Mouse (Mus musculus) embryonic facial prominence, embryonic 15.5 days (tissue): Measurements from ENCODE around the gene Ush1g. TPM values are rescaled to one million over a fixed set of nuclear protein-coding genes. Genes with fewer than 3 reads are reported as not detected.
A peak's percentile ranks its signal among the peaks of the same experiment; 100 is the strongest.

Experiments
- ATAC-seq: fragments of 200-750 bp; cut with Nextera tagmentation; 2 replicates; pipeline ENCODE4 v1.8.0; 2017; ENCODE audit warnings: low read depth, moderate TSS enrichment; ENCODE audit not compliant: insufficient number of reproducible peaks, low FRiP score, low TSS enrichment
- H3K27ac ChIP-seq: fragments of 300-500 bp; sonication (generic); replicated peaks from 2 replicates; pipeline ENCODE4 v1.5.1; 2015; ENCODE audit warnings: mild to moderate bottlenecking, inconsistent platforms
- H3K27me3 ChIP-seq: fragments of 300-500 bp; sonication (generic); 2 replicates; pipeline ENCODE4 v1.6.1; 2015; ENCODE audit warnings: inconsistent platforms
- H3K36me3 ChIP-seq: fragments of 300-500 bp; sonication (generic); 2 replicates; pipeline ENCODE4 v1.6.1; 2015; ENCODE audit warnings: mild to moderate bottlenecking, inconsistent platforms
- H3K4me1 ChIP-seq: fragments of 300-500 bp; sonication (generic); 2 replicates; pipeline ENCODE4 v1.6.1; 2015; ENCODE audit warnings: inconsistent platforms
- H3K4me2 ChIP-seq: fragments of 300-500 bp; sonication (generic); replicated peaks from 2 replicates; pipeline ENCODE4 v1.6.1; 2015; ENCODE audit warnings: mild to moderate bottlenecking, inconsistent platforms
- H3K4me3 ChIP-seq: fragments of 300-500 bp; sonication (generic); replicated peaks from 2 replicates; pipeline ENCODE4 v1.5.1; 2015; ENCODE audit warnings: mild to moderate bottlenecking, inconsistent platforms
- H3K9ac ChIP-seq: fragments of 300-500 bp; sonication (generic); 2 replicates; pipeline ENCODE4 v1.6.1; 2015; ENCODE audit warnings: inconsistent platforms
- H3K9me3 ChIP-seq: fragments of 300-500 bp; sonication (generic); replicated peaks from 2 replicates; pipeline ENCODE4 v1.6.1; 2016; ENCODE audit warnings: inconsistent platforms
- WGBS: fragments of 180-500 bp; shearing (Covaris S2); methylation state at CpG from one replicate; pipeline ENCODE4 v1.1.7; 2015; 5-methylcytosine and 5-hydroxymethylcytosine counted together
- polyA plus RNA-seq: library from polyadenylated mRNA; unstranded; fragments of >200 nt; fragmentation: Nextera tagmentation; extraction: Ambion mirVana; gene quantifications from 2 replicates; pipeline ENCODE4 v1.2.1, GENCODE M21; 2015

Gene Ush1g
- polyA plus RNA-seq, 1 experiment from 2014 or later, result 0.12 TPM

- Histone ChIP-seq H3K27ac (no peak overlapping the region), H3K4me3 (no peak overlapping the region), H3K9me3 (no peaks in the 10 kb centered on the region), H3K4me2 (no peak overlapping the region), H3K9ac (no peak overlapping the region), H3K36me3 (no peaks in the 10 kb centered on the region), H3K27me3 (no peaks in the 10 kb centered on the region), H3K4me1 (no peaks in the 10 kb centered on the region; the same call in 1 of the 2 replicates)
- whole genome bisulfite sequencing, result 90% methylated on average over 2 of the region's 2 CpGs
- no peak for ATAC-seq
Measured at GRCm38 (mm10) chr11:115288305-115288704, 33.5 kb downstream of the Ush1g start.

- Histone ChIP-seq H3K9me3 (no peaks in the 10 kb centered on the region), H3K4me1 (no peaks in the 10 kb centered on the region; the same call in 1 of the 2 replicates), H3K4me2 (no peak overlapping the region), H3K27ac (no peak overlapping the region), H3K36me3 (no peaks in the 10 kb centered on the region), H3K4me3 (no peak overlapping the region), H3K27me3 (no peaks in the 10 kb centered on the region), H3K9ac (no peak overlapping the region)
- WGBS, result 85% methylated on average over 5 of the region's 5 CpGs
- ATAC-seq, result no peak
Measured at GRCm38 (mm10) chr11:115287386-115287785, 34.5 kb downstream of the Ush1g start.

- no peak overlapping the region for H3K4me2 ChIP-seq
- no peaks in the 10 kb centered on the region; the same call in 1 of the 2 replicates for H3K4me1 ChIP-seq
Measured at GRCm38 (mm10) chr11:115286201-115286993, 35.4 kb downstream of the Ush1g start.

GRCm38 (mm10) chr11:115285282-115285681 is 36.6 kb downstream of the Ush1g start:
- WGBS, result 64% methylated on average over 4 of the region's 4 CpGs
- Histone ChIP-seq H3K4me1 (no peaks in the 10 kb centered on the region), H3K36me3 (no peaks in the 10 kb centered on the region), H3K27me3 (no peaks in the 10 kb centered on the region), H3K9ac (no peak overlapping the region), H3K27ac (no peak overlapping the region), H3K4me3 (no peak overlapping the region), H3K4me2 (no peak overlapping the region), H3K9me3 (no peaks in the 10 kb centered on the region)
- no peak for ATAC-seq

More at GRCm38 (mm10) chr11:115286201-115286993, 35.4 kb downstream of the Ush1g start:
- no peak for ATAC-seq
- Histone ChIP-seq H3K27me3 (no peaks in the 10 kb centered on the region), H3K4me3 (no peak overlapping the region), H3K9me3 (no peaks in the 10 kb centered on the region), H3K27ac (no peak overlapping the region), H3K36me3 (no peaks in the 10 kb centered on the region), H3K9ac (no peak overlapping the region)
- 70% methylated on average over 19 of the region's 19 CpGs for WGBS

- no peaks in the 10 kb centered on the region for H3K27me3 ChIP-seq
- H3K4me3 ChIP-seq, result no peak overlapping the region
- no peak overlapping the region for H3K9ac ChIP-seq
- no peaks in the 10 kb centered on the region for H3K9me3 ChIP-seq
- no peaks in the 10 kb centered on the region for H3K4me1 ChIP-seq
- H3K36me3 ChIP-seq, result no peaks in the 10 kb centered on the region
- WGBS, result 81% methylated on average over 12 of the region's 12 CpGs
- H3K27ac ChIP-seq, result no peak overlapping the region
- no peak for ATAC-seq
- no peak overlapping the region for H3K4me2 ChIP-seq
Measured at GRCm38 (mm10) chr11:115283891-115284620, 37.8 kb downstream of the Ush1g start.

GRCm38 (mm10) chr11:115283486-115283765 is 38.4 kb downstream of the Ush1g start:
- ATAC-seq, result no peak
- no peaks in the 10 kb centered on the region for H3K9me3 ChIP-seq

GRCm38 (mm10) chr11:115282723-115283485 is 38.9 kb downstream of the Ush1g start:
- WGBS, result 81% methylated on average over 8 of the region's 8 CpGs
- H3K4me3 ChIP-seq, result no peak overlapping the region
- H3K9me3 ChIP-seq, result no peaks in the 10 kb centered on the region
- no peaks in the 10 kb centered on the region for H3K36me3 ChIP-seq
- no peak for ATAC-seq
- H3K9ac ChIP-seq, result no peak overlapping the region
- peaks cover 4% of the 10 kb centered on the region for H3K4me1 ChIP-seq
- no peak overlapping the region for H3K27ac ChIP-seq
- no peak overlapping the region for H3K4me2 ChIP-seq
- H3K27me3 ChIP-seq, result no peaks in the 10 kb centered on the region

More at GRCm38 (mm10) chr11:115283486-115283765, 38.4 kb downstream of the Ush1g start:
- no peak overlapping the region for H3K9ac ChIP-seq
- H3K27me3 ChIP-seq, result no peaks in the 10 kb centered on the region
- no peaks in the 10 kb centered on the region for H3K36me3 ChIP-seq
- no peaks in the 10 kb centered on the region for H3K4me1 ChIP-seq
- H3K4me2 ChIP-seq, result no peak overlapping the region
- H3K4me3 ChIP-seq, result no peak overlapping the region
- 60% methylated on average over 9 of the region's 9 CpGs for WGBS
- H3K27ac ChIP-seq, result no peak overlapping the region

- no peak for ATAC-seq
- Histone ChIP-seq H3K27me3 (no peaks in the 10 kb centered on the region), H3K4me3 (no peak overlapping the region), H3K27ac (no peak overlapping the region), H3K4me2 (no peak overlapping the region), H3K9me3 (no peaks in the 10 kb centered on the region), H3K9ac (no peak overlapping the region), H3K4me1 (peaks cover 7% of the 10 kb centered on the region), H3K36me3 (no peaks in the 10 kb centered on the region)
- whole genome bisulfite sequencing, result 68% methylated on average over 8 of the region's 8 CpGs
Measured at GRCm38 (mm10) chr11:115282295-115282694, 39.5 kb downstream of the Ush1g start.

- no peak for ATAC-seq
- no peak overlapping the region for H3K4me3 ChIP-seq
- no peak overlapping the region for H3K27ac ChIP-seq
- H3K4me2 ChIP-seq, result no peak overlapping the region
- 65% methylated on average over 1 of the region's 1 CpGs for WGBS
- H3K9ac ChIP-seq, result no peak overlapping the region
- H3K4me1 ChIP-seq, result peaks cover 24% of the 10 kb centered on the region
- H3K27me3 ChIP-seq, result no peaks in the 10 kb centered on the region
- no peaks in the 10 kb centered on the region for H3K36me3 ChIP-seq
- no peaks in the 10 kb centered on the region for H3K9me3 ChIP-seq
Measured at GRCm38 (mm10) chr11:115279726-115280125, 42.1 kb downstream of the Ush1g start.

- 0 out of 2 replicates have a peak overlapping the region, but pooled peaks have one; percentile 76 for H3K4me2 ChIP-seq
- no peaks in the 10 kb centered on the region for H3K27me3 ChIP-seq
- no peak overlapping the region for H3K27ac ChIP-seq
- H3K4me3 ChIP-seq, result no peak overlapping the region
- ATAC-seq, result no peak
- peaks cover 26% of the 10 kb centered on the region for H3K4me1 ChIP-seq
- no peaks in the 10 kb centered on the region for H3K36me3 ChIP-seq
- no peaks in the 10 kb centered on the region for H3K9me3 ChIP-seq
- WGBS, result 65% methylated on average over 6 of the region's 6 CpGs
- no peak overlapping the region for H3K9ac ChIP-seq
Measured at GRCm38 (mm10) chr11:115278176-115278575, 43.7 kb downstream of the Ush1g start.

GRCm38 (mm10) chr11:115277604-115277975 is 44.3 kb downstream of the Ush1g start:
- no peaks in the 10 kb centered on the region for H3K36me3 ChIP-seq
- H3K27ac ChIP-seq, result peak overlapping the region; percentile 90
- H3K4me2 ChIP-seq, result peak overlapping the region; percentile 76
- peak overlapping the region; percentile 37; the same call in 1 of the 2 replicates for H3K9ac ChIP-seq
- 20% methylated on average over 7 of the region's 7 CpGs for WGBS
- peak overlapping the region; percentile 73 for H3K4me3 ChIP-seq
- no peaks in the 10 kb centered on the region for H3K27me3 ChIP-seq
- peaks cover 26% of the 10 kb centered on the region for H3K4me1 ChIP-seq
- no peak for ATAC-seq
- H3K9me3 ChIP-seq, result no peaks in the 10 kb centered on the region
